In the genomic region with DNA sequence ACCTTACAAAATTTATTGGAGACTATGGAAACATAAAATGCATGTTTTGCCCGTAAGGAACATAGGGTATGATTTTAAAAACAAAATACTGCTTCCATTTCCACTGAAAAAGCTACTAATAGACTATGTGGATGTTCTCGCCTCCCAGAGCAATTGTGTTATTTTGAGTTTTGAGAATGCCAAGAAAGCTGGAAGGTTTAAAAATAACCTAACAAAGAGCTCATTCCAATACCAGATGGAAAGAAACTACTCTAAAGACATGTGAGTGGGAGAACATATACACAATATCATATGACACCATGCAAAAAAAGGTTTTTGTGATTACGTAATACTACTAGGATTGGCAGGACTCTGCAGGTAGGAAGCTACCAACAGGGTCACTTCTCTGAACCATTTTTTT, we compare ENCODE assay signal across 27 mouse cellular contexts. TPM values are rescaled to one million over a fixed set of nuclear protein-coding genes. Genes with fewer than 3 reads are reported as not detected.
DNase-seq lines count a peak whose midpoint lies in the region; ATAC-seq and TF ChIP-seq lines count a peak whose summit lies in the region.
"Had no signal": no experiment of that assay in that cellular context is flagged by ENCODE, and none has a peak within 500 bp of the region (broad histone marks: within the 10 kb centered on the region; RNA-seq: fewer than 3 reads in every experiment).

No protein-coding gene starts in this region.

- H3K79me2 ChIP-seq in liver, adult 2 months (ENCODE audit: control insufficient read depth, insufficient read depth, low read length) = peaks cover 49% of the 10 kb centered on the region

- intact Hi-C loops in heart, postnatal 25 days (cut with DNase I) = no loop called here
- intact Hi-C loops in left cerebral cortex, postnatal 10 days (cut with DNase I) = no loop called here

- H3K27ac ChIP-seq in heart, embryonic 13.5 days (replicated peaks) = no peak overlapping the region
- no peak overlapping the region for H3K27ac ChIP-seq in liver, adult 2 months (replicated peaks; ENCODE audit: insufficient read depth, low read depth, low read length)
- no peak overlapping the region for H3K27ac ChIP-seq in liver, embryonic 11.5 days (ENCODE audit: low read depth, low read length)
- H3K27ac ChIP-seq: forebrain, embryonic 10.5 days; forebrain, embryonic 13.5 days; heart, embryonic 15.5 days; hindbrain, embryonic 14.5 days; hindbrain, postnatal 0 days had no signal

- ATAC-seq in frontal cortex, adult (ENCODE audit: low TSS enrichment) = peak; percentile 66; the same call in 1 of the 2 replicates
- no peak for ATAC-seq in heart, embryonic 13.5 days (ENCODE audit: extremely low read depth, insufficient number of reproducible peaks, low FRiP score, low TSS enrichment)
- ATAC-seq in liver, embryonic 11.5 days (replicated peaks; ENCODE audit: low FRiP score) = no peak
- ATAC-seq: activated CD4-positive, CD25-positive, alpha-beta regulatory T cell, adult 4 months; forebrain, embryonic 13.5 days; forebrain, embryonic 16.5 days; hindbrain, postnatal 0 days; inflammation-experienced regulatory T-cells, adult 6 months; intestine, embryonic 16.5 days had no signal

- H3K4me2 ChIP-seq in heart, embryonic 13.5 days = peak overlapping the region; percentile 32
- no peak overlapping the region for H3K4me2 ChIP-seq in liver, embryonic 11.5 days
- H3K4me2 ChIP-seq: forebrain, embryonic 13.5 days; heart, embryonic 15.5 days; hindbrain, embryonic 14.5 days had no signal

- H3K4me1 ChIP-seq in heart, embryonic 13.5 days = peaks cover 39% of the 10 kb centered on the region
- peaks cover 18% of the 10 kb centered on the region for H3K4me1 ChIP-seq in liver, adult 2 months (ENCODE audit: control insufficient read depth, insufficient read depth, low read length)
- peaks cover 50% of the 10 kb centered on the region for H3K4me1 ChIP-seq in liver, embryonic 11.5 days (replicated peaks; ENCODE audit: control insufficient read depth, insufficient read depth, low read length)

- no peak for TF ChIP-seq POLR2A in liver, adult 2 months (IDR thresholded peaks at IDR 0.05; ENCODE audit: extremely low read depth, insufficient read depth, low read length)

- no peaks in the 10 kb centered on the region for H3K9me3 ChIP-seq in heart, embryonic 13.5 days
- no peaks in the 10 kb centered on the region for H3K9me3 ChIP-seq in liver, embryonic 11.5 days (ENCODE audit: control insufficient read depth, low read length)
- H3K9me3 ChIP-seq: forebrain, embryonic 10.5 days; forebrain, embryonic 13.5 days; heart, embryonic 15.5 days had no signal

- DNase-seq in frontal cortex, postnatal 14 days (ENCODE audit: low spot score in 2 of 2) = no peak
- DNase-seq in heart, postnatal 25 days (ENCODE audit: low spot score) = no peak
- DNase-seq in liver, adult 2 months (ENCODE audit: extremely low read depth, low read depth, low spot score) = peak; percentile 67
- DNase-seq in liver, embryonic 11.5 days (ENCODE audit: low spot score) = no peak
- DNase-seq in brain, adult 2 months (ENCODE audit: low read depth, low spot score) = peak; percentile 54
- no peak for DNase-seq in left cerebral cortex, postnatal 10 days (ENCODE audit: extremely low spot score in 1 of 2, low spot score in 2 of 2)
- DNase-seq: adrenal gland, adult 8-10 months; adrenal gland, postnatal 25 days; cerebellum, adult 18-20 months; cerebellum, adult 9-10 months; cerebellum, postnatal 14 days; gastrocnemius, postnatal 10 days; heart, postnatal 4 days had no signal

- no peak overlapping the region for H3K9ac ChIP-seq in heart, embryonic 13.5 days
- no peak overlapping the region for H3K9ac ChIP-seq in liver, adult 2 months (ENCODE audit: low read depth, low read length)
- no peak overlapping the region for H3K9ac ChIP-seq in liver, embryonic 11.5 days (ENCODE audit: low read depth, low read length)
- H3K9ac ChIP-seq: forebrain, embryonic 13.5 days; heart, embryonic 15.5 days; hindbrain, embryonic 14.5 days had no signal

- no peak overlapping the region for H3K4me3 ChIP-seq in heart, embryonic 13.5 days
- no peak overlapping the region for H3K4me3 ChIP-seq in liver, adult 2 months (ENCODE audit: insufficient read depth, low read depth, low read length)
- no peak overlapping the region for H3K4me3 ChIP-seq in liver, embryonic 11.5 days (ENCODE audit: low read depth, low read length)
- H3K4me3 ChIP-seq: forebrain, embryonic 10.5 days; forebrain, embryonic 13.5 days; heart, embryonic 15.5 days had no signal

- no peaks in the 10 kb centered on the region for H3K27me3 ChIP-seq in heart, embryonic 13.5 days (replicated peaks)
- no peaks in the 10 kb centered on the region for H3K27me3 ChIP-seq in liver, adult 2 months (ENCODE audit: control insufficient read depth, insufficient read depth, low read length)
- H3K27me3 ChIP-seq in liver, embryonic 11.5 days (replicated peaks; ENCODE audit: control insufficient read depth, insufficient read depth, low read length) = no peaks in the 10 kb centered on the region
- H3K27me3 ChIP-seq: heart, embryonic 15.5 days had no signal

- H3K36me3 ChIP-seq in heart, embryonic 13.5 days = no peaks in the 10 kb centered on the region
- peaks cover 3% of the 10 kb centered on the region; the same call in 1 of the 2 replicates for H3K36me3 ChIP-seq in liver, adult 2 months (ENCODE audit: control insufficient read depth, insufficient read depth, low read length)
- no peaks in the 10 kb centered on the region for H3K36me3 ChIP-seq in liver, embryonic 11.5 days (ENCODE audit: control insufficient read depth, insufficient read depth, low read length)
- H3K36me3 ChIP-seq: heart, embryonic 15.5 days had no signal

- no peak for TF ChIP-seq CTCF in liver, adult 2 months (IDR thresholded peaks at IDR 0.05; ENCODE audit: low read depth, low read length)

- WGBS in heart, embryonic 13.5 days = 76% methylated on average over 3 of the region's 3 CpGs
- WGBS in liver, adult 2 months = 79% methylated on average over 3 of the region's 3 CpGs
- WGBS in liver, embryonic 11.5 days = 90% methylated on average over 3 of the region's 3 CpGs

RNA-seq across cellular contexts. Expression of a gene that starts 30.8 kb away (rescaled TPM):
- polyA plus RNA-seq in heart, embryonic 13.5 days (2015; fragmentation: Nextera tagmentation; extraction: Ambion mirVana) = 0.08 and 0.13 TPM in 2 replicates
- under 1 TPM in 1 of 2 experiments, not detected in 1; 0.17 TPM for total RNA-seq in heart, postnatal 25 days (2021)
- total RNA-seq in liver, adult 2 months (2014; rRNA removed) = 0.09 and 0.20 TPM in 2 replicates
- polyA plus RNA-seq in liver, adult 2 months (2012; rRNA removed) = 0.04 and 0.13 TPM in 2 replicates
- 0.10 and 0.11 TPM in 2 replicates for polyA plus RNA-seq in liver, embryonic 11.5 days (2014; fragmentation: Nextera tagmentation; extraction: Ambion mirVana)
- total RNA-seq in left cerebral cortex, postnatal 10 days (2021) = under 1 TPM in 1 of 2 experiments, not detected in 1; 0.15 TPM
- total RNA-seq: ES-E14; hindbrain, postnatal 0 days had no signal
- polyA plus RNA-seq: activated CD4-positive, CD25-positive, alpha-beta regulatory T cell, adult 4 months; embryonic facial prominence, embryonic 11.5 days; forebrain, embryonic 10.5 days; forebrain, embryonic 13.5 days; forebrain, embryonic 16.5 days; frontal cortex, adult 2 months; hindbrain, embryonic 14.5 days; hindbrain, postnatal 0 days; inflammation-experienced regulatory T-cells, adult 6 months; intestine, embryonic 16.5 days had no signal

RNA-seq across cellular contexts. Expression of a gene that starts 31.4 kb away (rescaled TPM):
- polyA plus RNA-seq in heart, embryonic 13.5 days (2015; fragmentation: Nextera tagmentation; extraction: Ambion mirVana) = 58.5 and 76.5 TPM in 2 replicates
- total RNA-seq in heart, postnatal 25 days (2021) = 100 to 1,000 TPM; 144 to 184 TPM
- 46.8 and 48.0 TPM in 2 replicates for total RNA-seq in liver, adult 2 months (2014; rRNA removed)
- 29.6 and 40.7 TPM in 2 replicates for polyA plus RNA-seq in liver, adult 2 months (2012; rRNA removed)
- 108 and 116 TPM in 2 replicates for polyA plus RNA-seq in liver, embryonic 11.5 days (2014; fragmentation: Nextera tagmentation; extraction: Ambion mirVana)
- total RNA-seq in left cerebral cortex, postnatal 10 days (2021) = 10 to 100 TPM; 28.9 to 31.9 TPM

Comparison
In these comparisons a context has a peak if more than half of its experiments do, and no peak if none do; other contexts are left out.
1. DNase-seq: peak in liver, adult 2 months (single experiment) and brain, adult 2 months (single experiment); none in frontal cortex, postnatal 14 days (0 of 2), heart, postnatal 25 days (single experiment), liver, embryonic 11.5 days (single experiment) and left cerebral cortex, postnatal 10 days (0 of 2).